Mouse (Mus musculus) stomach, postnatal 0 days (tissue): ENCODE measurements at regions not wholly inside any gene's neighbourhood (a gene's known extent, or its start where the extent isn't known, plus 50 kb on each side); places are given as distances from the start of the nearest gene placed in this dataset.

ENCODE experiments used
- CTCF ChIP-seq: IDR thresholded peaks from 2 replicates; pipeline ENCODE4 v1.5.1; 2016; ENCODE audit warnings: antibody characterized with exemption, low read depth, mild to moderate bottlenecking, moderate library complexity
- EP300 ChIP-seq: optimal IDR thresholded peaks from 2 replicates; pipeline ENCODE3; 2016; ENCODE audit warnings: antibody characterized with exemption

GRCm38 (mm10) chr5:91792732-91793131 is 170.1 kb downstream of the Rchy1 start:
- TF ChIP-seq CTCF = no peak
- TF ChIP-seq EP300 = no peak
